Mouse (Mus musculus): ENCODE results near the gene Plscr1. TPM values are rescaled to one million over a fixed set of nuclear protein-coding genes. Genes with fewer than 3 reads are reported as not detected.

Plscr1 gene
- polyA plus RNA-seq, 1 experiment from 2014 or later, result 20.4 TPM

Small RNA genes within 50 kb of the gene (microRNA-seq; reads per million reads assigned to microRNA genes)
- not detected for gene Mir6386

Other genes with a start within 250 kb of the Plscr1 start
- gene Plscr5, start 56.8 kb upstream of the Plscr1 start, polyA plus RNA-seq (2015; fragmentation: Nextera tagmentation; extraction: Ambion mirVana), result 0.15 TPM in 1 of 2 replicates, not detected in the other
- 1.6 and 2.1 TPM in 2 replicates for gene Plscr2, start 25.9 kb downstream of the Plscr1 start, polyA plus RNA-seq (2015; fragmentation: Nextera tagmentation; extraction: Ambion mirVana)
- not detected in 2 replicates for gene 1700057G04Rik, start 59.6 kb downstream of the Plscr1 start, polyA plus RNA-seq (2015; fragmentation: Nextera tagmentation; extraction: Ambion mirVana)
- 2.1 and 2.7 TPM in 2 replicates for gene Plscr4, start 207.6 kb downstream of the Plscr1 start, polyA plus RNA-seq (2015; fragmentation: Nextera tagmentation; extraction: Ambion mirVana)